Mouse (Mus musculus) 3T3-L1 (cell line): ENCODE results near the gene Ptges3l.
"Not testable (repeated sequence)": the region's sequence is repeated elsewhere in the genome, so short reads cannot be mapped to it uniquely, and the experiment has no call there.

Source experiments
- DNase-seq: peaks from one replicate; pipeline ENCODE4 v3.0.0-alpha.2; 2015; ENCODE audit warnings: low read depth, low spot score

Ptges3l gene

DNA sequence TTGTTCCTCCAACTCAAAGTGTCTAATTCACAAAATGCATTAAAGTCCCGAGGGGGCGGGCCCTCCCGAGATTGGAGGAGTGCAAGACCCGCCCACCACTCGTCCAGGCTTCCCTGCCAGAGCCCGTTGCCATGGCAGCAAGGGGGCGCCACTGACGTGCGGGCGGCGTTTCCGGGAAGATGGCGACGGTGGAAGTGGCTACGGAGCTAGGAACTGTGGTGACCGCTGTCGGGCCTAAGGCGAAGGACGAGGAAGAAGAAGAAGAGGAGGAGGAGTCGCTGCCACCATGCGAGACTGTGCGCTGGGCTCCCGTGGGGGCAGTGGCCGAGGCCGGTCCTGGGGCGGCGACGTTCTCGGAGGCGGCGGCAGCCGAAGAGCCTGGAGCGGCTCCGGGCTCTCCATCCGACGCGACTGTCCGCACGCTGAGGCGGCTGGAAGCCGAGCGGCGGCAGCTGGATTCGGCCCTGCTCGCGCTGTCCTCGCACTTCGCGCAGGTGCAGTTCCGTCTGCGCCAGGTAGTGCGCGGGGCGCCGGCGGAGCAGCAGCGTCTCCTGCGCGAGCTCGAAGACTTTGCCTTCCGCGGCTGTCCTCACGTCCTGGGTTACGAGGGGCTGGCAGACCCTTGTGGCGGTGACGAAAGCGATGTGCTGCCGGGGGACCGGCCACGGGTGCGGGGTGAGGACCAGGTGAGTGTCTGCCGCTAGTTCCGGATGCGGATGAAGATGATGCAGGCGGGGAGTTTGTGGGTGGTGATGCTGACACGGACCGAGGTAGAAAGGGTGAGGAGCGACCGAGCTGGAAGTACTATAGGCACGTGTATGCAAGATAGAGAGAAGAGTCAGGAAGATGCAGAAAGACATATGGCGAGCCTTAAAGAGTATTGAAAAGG is at the start of gene Ptges3l, which contains the start of gene Rundc1:
Gene Ptges3l, minus strand, starts transcription at position 409 of the 889 bp plus-strand sequence.
Gene Rundc1, plus strand, starts transcription at position 161 of the 889 bp plus-strand sequence.
- peak; percentile 98 for DNase-seq

DNA sequence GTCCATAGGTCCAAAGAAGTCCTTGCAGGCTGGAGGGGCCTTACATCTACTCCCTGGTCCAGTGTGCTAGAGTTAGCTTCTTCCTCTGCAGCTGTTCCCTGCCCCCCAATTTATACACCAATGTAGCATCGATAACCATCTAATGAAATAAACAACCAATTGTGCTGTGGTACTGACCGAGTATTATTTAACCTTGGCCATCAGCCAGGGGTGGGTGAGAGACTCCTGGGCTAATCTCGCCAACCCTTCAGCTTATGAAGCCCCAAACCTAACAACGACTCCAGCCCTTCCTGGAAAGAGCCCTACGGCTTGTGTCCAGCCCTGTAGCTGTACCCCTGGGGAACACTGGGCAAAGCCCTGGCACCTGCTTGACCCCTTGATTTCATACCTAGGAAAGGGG is 49.2 kb upstream of the Ptges3l start:
- no peak for DNase-seq

DNA sequence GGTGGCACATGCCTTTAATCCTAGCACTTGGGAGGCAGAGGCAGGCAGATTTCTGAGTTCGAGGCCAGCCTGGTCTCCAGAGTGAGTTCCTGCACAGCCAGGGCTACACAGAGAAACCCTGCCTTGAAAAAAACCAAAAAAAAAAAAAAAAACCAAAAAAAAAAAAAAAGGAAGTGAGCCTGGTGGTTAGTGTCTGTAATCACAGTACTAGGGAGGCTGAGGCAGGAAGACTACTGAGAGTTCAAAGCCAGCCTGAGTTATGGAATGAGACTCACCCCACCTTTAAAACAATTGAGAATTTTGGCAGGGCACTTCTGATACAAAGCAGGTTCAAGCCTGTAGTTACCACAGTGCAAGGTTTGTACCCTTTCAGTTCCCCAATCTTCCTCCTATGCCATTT is 48.6 kb upstream of the Ptges3l start:
- DNase-seq = not testable (repeated sequence)

DNA sequence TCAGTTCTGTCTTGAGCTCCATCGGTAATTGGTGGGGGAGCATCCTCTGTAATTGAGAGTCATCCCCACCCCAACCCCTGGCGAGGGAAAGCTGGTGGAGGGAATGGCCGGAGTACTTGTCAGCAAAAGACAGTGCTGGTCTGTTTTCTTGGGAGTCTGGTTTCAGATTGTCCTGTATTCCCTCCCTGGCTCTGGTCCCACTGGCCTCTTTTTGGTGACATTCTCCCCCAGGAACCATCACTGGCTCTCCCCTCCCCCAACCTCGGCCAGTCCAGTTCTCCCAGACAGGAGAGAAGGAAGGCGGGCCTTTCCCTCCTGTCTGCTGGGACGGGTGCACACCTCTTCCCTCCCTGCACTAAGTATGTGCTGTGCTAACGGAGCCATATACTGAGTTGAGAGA is 47.2 kb upstream of the Ptges3l start:
- no peak for DNase-seq

DNA sequence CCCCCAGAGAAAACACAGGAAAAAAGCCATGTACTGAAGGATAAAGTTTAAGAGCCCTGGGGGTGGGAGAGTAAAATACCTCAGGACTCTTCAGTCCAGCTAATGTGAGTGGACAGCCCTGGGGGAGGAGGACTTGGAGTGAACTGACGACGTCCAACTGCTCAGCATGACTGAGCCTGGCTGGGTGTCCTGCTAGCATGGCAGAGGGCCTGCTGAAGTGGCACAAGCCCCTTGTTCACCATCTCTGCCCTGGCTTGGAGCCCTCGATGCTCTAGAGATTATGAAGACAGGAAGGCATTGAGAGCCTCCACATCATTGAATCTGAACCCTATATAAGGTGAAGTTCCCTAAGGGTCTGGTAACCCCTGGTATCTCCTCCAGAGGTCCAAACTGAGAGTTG is 46.8 kb upstream of the Ptges3l start:
- no peak for DNase-seq

DNA sequence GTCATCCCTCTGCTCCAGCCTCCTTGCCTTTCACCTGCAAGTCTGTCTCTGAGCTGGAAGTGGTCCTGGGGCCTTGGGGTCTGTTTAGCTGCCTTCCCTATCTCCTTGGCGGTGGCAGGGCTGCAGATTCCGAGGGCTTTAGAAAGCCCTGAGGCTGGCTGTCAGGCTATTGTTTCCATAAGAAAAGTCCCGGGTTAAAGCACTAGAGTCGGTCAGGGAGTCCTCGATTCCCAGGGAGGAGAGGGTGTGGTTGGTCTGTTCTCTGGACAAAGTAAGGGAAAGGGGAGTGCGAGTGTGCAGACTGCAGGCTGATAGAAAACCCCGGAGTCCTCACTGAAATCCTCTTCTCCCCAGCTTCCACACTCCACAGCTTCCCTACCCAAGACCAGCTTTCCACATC is 45.1 kb upstream of the Ptges3l start:
- DNase-seq = no peak

DNA sequence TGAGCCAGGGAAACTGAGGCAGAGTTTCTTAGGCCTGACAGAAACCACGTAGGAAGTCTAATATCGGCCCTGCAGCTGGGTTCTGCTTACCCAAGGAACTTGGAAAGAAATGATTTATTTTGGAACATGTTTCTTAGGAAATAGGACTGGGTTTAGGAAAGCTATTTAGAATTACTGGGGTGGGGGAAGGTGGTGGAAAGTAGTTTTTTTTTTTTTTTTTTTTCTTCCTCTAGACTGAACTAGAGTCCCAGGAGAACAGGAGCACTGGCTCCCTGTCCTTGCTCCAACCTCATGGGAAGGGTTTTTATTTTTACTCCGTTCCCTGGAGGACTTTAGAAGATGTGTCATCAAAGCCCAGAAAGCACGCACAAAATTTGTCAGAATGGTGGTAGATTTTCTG is 44.0 kb upstream of the Ptges3l start:
- DNase-seq = no peak

DNA sequence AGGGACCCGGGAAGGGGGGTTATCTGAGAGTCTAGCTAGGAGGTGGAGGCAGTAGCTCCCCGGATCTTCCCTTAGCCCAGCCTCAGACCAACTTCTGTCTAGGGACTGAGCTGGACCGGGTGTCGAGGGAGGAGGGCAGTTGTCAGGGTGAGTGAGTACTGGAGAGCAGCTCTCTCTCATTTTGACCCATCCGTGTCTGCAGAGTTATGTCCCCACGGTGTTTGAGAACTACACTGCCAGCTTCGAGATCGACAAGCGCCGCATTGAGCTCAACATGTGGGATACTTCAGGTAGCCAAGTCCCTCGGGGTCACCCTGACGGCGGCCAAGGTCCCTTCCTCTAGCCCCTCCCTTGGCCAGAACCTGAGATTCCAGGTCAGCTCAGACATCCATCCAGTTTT is 43.6 kb upstream of the Ptges3l start:
- DNase-seq = peak; percentile 23

DNA sequence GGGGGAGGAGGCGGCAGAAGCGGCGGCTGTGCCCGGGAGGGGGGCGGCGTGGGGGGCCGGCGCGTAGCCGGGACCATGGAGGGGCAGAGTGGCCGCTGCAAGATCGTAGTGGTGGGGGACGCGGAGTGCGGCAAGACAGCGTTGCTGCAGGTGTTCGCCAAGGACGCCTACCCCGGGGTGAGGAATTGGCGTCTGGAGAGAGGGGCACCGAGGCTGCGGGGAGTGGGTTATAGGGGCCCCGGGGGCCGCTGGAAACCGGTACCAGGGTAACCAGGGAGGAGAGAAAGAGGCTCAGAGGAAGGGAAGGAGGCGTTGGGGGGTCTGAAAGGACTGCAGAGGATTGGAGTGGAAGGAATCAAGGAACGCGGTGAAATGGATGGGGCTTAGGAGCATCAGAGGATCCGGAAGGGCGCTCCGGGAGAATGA is 43.1 kb upstream of the Ptges3l start:
- no peak for DNase-seq

DNA sequence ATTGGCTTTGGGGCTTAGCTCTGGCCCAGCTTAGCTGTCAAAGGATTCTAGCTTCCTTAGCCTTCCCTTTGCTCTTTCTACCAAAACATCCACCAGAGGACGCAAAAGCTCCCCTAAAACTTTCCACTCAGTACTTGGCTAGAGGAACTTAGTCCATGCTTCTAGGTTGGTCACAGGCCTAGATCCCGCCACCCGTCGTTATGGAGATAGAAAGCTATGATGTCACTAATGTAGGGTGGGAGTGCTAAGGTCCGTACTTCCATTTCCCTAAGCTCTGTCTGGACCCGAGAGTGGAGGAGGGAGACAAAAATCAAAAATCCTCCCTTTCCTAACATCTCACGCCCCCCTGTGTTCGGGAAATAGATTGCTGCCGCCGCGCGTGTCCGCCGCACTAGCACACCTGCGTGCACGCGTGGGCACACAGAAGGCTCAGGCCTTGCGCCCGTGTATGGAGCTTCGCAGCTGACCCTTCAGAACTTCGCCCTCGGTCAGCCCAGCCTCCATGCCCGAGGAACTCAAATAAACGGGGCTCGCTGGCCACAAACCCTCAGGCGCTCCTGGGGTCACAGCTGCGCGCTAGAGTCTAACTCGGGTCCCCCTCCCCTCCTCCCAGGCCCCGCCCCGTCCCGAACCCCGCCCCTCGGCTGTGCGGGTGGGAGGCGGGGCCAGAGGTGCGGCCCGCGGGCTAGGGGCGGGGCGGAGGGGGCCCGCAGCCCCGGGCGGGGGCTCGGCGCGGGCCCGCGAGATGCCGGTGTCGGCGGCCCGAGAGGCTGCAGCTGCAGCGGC is 42.5 kb upstream of the Ptges3l start:
- DNase-seq = peak; percentile 93

DNA sequence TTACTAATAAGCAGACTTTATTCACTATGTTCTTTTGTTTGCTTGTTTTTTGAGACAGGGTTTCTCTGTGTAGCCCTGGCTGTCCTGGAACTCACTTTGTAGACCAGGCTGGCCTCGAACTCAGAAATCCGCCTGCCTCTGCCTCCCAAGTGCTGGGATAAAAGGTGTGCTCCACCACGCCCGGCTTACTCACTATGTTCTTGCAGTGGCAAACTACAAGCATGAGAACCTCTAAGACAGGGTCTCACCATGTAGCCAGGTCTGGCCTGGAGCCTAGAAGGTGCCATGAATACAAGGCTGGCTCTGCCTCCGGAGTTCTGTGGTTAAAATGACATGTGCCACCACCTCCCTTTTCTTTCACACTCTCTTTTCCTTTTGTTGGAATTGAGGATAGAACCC is 41.4 kb upstream of the Ptges3l start:
- DNase-seq = not testable (repeated sequence)

DNA sequence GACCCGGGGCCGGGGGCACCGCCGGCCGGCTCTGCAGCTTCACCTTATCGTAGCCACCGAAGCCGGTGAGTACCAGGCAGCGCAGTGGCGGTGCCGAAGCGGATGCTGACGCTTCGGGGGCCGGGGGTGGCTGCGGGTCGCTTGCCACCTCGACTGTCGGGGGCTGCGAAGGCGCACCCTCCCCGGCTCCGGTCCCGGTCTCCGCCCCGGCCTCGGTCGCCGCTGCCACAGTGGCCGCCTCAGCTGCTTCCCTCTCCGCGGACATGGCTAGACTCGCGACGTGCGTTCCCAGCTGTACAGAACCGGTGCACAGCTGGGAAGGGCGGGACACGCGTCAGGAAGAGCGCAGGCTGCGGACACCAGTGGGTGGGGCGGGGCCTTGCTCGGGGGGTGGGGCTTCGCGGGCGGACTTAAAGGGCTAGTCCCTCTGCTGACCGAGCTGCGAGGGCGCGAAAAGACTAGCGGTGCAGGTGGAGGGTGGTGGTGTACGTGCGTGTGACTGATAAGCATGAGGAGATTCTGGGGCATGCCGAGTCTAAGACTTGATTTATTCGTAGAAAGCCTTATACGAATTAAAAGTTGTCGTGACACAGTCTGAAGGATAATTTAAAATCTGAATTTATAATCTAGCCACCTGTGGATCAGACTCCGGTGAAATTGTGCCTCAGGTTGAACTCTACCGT is 40.9 kb upstream of the Ptges3l start, which contains the start of gene Vat1:
Gene Vat1, minus strand, starts transcription at position 362 of the 683 bp plus-strand sequence.
- DNase-seq = peak; percentile 80

DNA sequence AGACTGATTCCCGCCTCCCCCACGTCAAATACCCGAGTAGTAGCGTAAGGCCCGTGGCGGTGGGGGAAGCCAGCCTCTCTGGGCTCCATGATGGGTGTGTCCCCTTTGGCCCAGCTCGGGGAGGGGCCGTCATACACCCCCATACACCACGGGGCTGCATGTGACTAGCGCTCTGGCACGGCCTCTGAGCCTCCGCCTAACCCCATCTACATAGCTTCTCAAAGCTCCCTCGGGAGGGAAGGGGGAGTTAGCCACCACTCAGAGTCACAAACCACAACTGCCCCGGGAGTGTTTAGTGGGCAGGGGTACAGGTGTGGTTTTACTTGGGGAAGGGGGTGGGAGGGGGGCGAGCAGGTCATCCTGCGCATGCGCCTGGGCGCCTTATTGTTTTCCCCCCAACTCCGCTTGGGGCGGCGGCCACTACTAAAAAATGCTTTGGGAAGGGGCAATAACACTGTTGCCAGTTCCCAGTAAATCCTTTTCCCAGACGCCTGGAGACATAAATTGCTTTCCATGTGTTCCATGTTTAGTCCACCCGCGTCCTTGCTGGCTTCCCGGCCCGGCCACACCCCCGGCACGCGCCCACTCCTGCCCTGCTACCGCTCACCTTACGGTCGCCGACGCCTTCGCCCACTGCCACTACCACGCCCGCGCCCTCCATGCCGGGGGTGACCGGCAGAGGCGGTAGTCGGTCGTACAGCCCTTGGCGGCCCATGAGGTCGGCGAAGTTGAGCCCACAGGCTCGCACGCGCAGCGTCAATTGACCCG is 40.2 kb upstream of the Ptges3l start:
- DNase-seq = peak; percentile 90

DNA sequence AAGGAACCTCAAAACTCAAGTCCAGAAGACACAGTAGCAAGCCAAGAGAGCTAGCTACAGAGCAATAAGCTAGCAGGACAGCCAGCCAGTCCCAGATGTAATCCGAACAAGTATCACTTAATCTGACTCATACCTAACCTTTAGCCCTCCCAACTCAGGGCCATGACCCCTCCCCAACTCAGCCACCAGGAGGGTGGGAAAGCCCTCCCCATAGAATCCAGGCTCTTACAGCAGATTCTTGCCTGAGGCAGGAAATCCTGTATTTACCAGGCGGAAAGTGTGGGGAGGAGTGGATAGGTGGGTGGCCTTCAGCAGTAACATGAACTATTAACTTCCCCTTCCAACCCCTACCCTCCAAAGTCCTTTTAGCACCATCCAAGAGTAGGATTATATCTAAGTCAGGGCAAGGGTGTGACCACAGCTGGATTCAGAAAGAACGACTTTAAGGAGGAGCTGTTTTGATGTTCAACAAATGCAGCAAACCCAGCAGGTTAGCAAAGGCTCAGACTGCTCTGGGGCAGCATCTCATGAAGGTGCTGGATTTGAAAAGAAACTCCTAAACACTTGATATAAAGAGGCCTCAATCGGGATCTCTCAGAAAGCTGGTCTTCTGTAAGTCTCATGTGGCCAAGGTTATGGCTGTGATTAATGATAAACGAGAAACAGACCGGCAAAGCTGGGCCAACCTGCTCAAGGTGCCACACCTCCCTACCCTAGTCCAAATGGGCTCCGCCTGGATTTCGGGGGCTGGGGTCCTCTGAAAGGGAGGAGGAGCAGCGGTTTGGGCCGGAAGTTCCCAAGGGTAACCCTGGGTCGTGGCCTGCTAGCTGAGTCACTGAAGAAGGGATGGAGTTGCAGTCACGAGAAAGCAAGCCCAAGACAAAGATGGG is 39.3 kb upstream of the Ptges3l start, which contains the start of gene Rnd2:
Gene Rnd2, plus strand, starts transcription at position 789 of the 890 bp plus-strand sequence.
- DNase-seq = peak; percentile 62

DNA sequence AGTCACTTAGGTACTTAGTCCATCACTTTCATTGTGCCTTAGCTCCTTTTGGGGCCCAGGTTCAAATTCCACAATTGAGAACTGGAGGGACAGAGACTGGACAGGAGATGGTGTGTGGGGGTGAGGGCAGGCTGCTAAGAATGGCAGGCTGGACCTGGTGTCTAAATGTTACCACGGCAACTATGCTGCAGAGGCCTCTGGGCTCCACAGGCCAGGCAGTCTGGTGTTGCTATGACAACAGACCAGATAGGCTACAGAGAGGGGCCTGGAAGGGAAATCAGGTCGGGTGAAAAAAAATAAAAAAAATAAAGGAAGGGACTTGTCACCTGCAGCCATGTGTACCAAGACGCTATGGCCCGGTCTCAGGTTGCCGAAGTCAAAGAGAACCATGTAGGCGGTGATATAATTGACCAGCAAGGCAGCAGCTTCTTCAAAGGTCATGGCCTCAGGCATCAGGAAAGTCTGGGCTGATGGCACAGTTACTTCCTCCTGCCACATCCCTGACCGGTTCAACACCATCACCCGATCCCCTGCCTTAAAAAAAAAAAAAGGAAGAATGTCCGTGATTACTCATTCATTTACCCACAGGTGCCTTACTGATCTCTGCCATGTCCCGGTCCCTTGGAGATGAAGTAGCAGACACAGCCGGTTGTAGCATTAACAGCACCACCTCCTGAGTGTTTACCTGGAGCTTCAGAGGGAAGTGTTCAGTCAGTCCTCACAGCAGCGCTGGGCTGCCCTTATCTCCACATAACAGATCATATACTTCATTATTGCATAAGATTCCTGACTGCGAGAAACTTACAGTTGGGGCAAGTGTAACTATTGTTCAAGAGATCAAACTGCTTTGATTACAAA is 37.7 kb upstream of the Ptges3l start:
- DNase-seq = no peak

DNA sequence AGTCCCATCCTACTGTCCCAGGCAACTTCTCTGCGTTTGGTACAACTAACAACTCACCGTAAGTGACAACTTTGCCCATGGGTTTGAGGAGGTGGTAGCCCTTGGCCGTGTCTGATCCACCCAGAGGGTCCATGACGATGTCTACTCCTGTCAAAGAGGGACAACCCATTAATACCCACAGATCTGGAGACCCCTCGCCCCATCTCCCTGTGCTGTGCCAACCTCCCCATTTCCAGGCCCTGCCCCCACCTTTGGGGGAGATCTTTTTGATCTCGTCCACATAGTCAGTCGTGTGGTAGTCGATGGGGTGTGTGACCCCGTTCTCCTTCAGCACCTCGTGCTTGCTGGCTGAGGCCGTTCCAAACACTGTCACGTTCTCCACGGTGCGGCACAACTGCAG is 37.0 kb upstream of the Ptges3l start:
- no peak for DNase-seq

DNA sequence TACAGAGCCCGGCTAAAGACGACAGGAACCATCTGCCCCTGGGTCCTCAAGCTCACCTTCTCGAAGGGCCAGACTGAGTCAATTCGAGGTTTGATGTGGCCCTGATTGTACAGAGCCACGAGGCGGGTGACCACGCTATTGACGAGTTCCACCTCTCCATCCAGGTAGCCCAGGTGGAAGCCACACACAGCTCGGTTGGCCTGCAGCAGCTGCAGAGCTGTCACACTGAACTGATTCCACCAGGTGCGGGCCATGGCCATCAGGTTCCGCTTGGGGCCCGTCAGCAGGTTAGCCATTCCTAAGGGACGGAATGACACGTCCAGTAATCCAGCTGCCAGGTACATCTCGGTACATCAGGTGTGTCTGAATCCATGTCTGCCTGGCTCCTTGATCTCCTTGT is 35.2 kb upstream of the Ptges3l start:
- no peak for DNase-seq

DNA sequence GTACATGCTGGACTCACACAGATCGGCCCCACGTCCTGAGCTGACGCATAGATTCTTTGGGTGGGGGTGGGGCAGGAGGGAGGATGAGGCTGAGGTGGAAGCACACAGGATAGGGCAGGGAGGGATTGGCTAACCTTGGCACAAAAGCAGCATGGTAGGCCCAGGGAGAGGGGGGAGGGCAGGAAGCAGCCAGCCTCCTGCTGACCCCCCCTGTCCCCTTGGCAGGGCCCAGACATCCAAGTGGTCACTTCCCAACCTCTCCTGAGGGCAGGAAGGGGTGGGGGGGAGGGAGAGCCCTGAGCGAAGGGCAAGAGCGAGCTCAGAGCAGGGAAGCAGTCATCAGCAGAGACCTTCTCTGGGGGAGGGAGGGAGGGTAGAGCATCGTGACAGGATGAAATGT is 34.6 kb upstream of the Ptges3l start:
- DNase-seq = no peak

DNA sequence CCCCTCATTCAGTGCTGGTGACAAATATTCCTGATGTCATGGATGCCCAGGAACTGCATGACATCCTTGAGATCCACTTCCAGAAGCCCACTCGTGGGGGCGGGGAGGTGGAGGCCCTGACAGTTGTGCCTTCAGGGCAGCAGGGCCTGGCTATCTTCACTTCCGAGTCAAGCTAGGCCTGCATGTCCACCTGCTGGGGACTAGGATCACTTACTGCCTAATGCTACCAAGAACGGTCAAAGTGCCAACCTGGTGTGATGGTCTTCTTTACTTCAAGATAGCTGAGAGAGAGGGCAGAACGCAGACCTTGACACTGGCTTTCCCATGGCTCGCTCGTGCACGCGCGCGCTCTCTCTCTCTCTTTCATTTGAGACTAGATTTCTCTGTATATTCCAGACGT is 33.1 kb upstream of the Ptges3l start:
- no peak for DNase-seq
